Mouse (Mus musculus): ENCODE measurements around the gene Mef2a. TPM values are rescaled to one million over a fixed set of nuclear protein-coding genes. Genes with fewer than 3 reads are reported as not detected.

Gene Mef2a
- polyA plus RNA-seq, 1 experiment: 133 TPM

- Histone ChIP-seq H3K4me1 (ENCODE audit: control insufficient read depth, insufficient read depth, low read length) (no peaks in the 10 kb centered on the region), H3K4me3 (ENCODE audit: insufficient read depth, low read length) (no peak overlapping the region), H3K27ac (ENCODE audit: insufficient read depth, low read depth, low read length) (no peak overlapping the region)
- TF ChIP-seq POLR2A (IDR thresholded peaks at IDR 0.05; ENCODE audit: borderline replicate concordance, low read depth, low read length) (no peak), CTCF (IDR thresholded peaks at IDR 0.05; ENCODE audit: low read depth, low read length) (no peak)
Measured at GRCm38 (mm10) chr7:67205734-67206425, 166.8 kb downstream of the Mef2a start.

GRCm38 (mm10) chr7:67203625-67204024 is 169.0 kb downstream of the Mef2a start:
- Histone ChIP-seq H3K4me1 (ENCODE audit: control insufficient read depth, insufficient read depth, low read length) (no peaks in the 10 kb centered on the region), H3K4me3 (ENCODE audit: insufficient read depth, low read length) (no peak overlapping the region), H3K27ac (ENCODE audit: insufficient read depth, low read depth, low read length) (no peak overlapping the region)
- no peak for TF ChIP-seq CTCF (IDR thresholded peaks at IDR 0.05; ENCODE audit: low read depth, low read length)
- TF ChIP-seq POLR2A (IDR thresholded peaks at IDR 0.05; ENCODE audit: borderline replicate concordance, low read depth, low read length): no peak

- H3K27ac ChIP-seq (ENCODE audit: insufficient read depth, low read depth, low read length): no peak overlapping the region
- no peak overlapping the region for H3K4me3 ChIP-seq (ENCODE audit: insufficient read depth, low read length)
- no peaks in the 10 kb centered on the region for H3K4me1 ChIP-seq (ENCODE audit: control insufficient read depth, insufficient read depth, low read length)
- TF ChIP-seq CTCF (IDR thresholded peaks at IDR 0.05; ENCODE audit: low read depth, low read length): peak; percentile 81
- no peak for TF ChIP-seq POLR2A (IDR thresholded peaks at IDR 0.05; ENCODE audit: borderline replicate concordance, low read depth, low read length)
Measured at GRCm38 (mm10) chr7:67199412-67199811, 173.2 kb downstream of the Mef2a start.

- TF ChIP-seq POLR2A (IDR thresholded peaks at IDR 0.05; ENCODE audit: borderline replicate concordance, low read depth, low read length): no peak
- TF ChIP-seq CTCF (IDR thresholded peaks at IDR 0.05; ENCODE audit: low read depth, low read length): no peak
- H3K4me3 ChIP-seq (ENCODE audit: insufficient read depth, low read length): no peak overlapping the region
- no peak overlapping the region for H3K27ac ChIP-seq (ENCODE audit: insufficient read depth, low read depth, low read length)
- H3K4me1 ChIP-seq (ENCODE audit: control insufficient read depth, insufficient read depth, low read length): no peaks in the 10 kb centered on the region
Measured at GRCm38 (mm10) chr7:67183786-67184185, 188.9 kb downstream of the Mef2a start.

Other genes starting within 250 kb of the Mef2a start
- 5.0 and 5.6 TPM in 2 replicates for gene Lysmd4, start 150.3 kb downstream of the Mef2a start, polyA plus RNA-seq (2012; ENCODE audit: insufficient read depth, insufficient read length, missing spikeins)

Measured in bone marrow macrophage, adult 2 months (primary cell).